Mouse (Mus musculus) stomach, postnatal 0 days (tissue): ENCODE data around the gene Sac3d1.

Experiments
- CTCF ChIP-seq: IDR thresholded peaks from 2 replicates; pipeline ENCODE4 v1.5.1; 2016; ENCODE audit warnings: antibody characterized with exemption, low read depth, mild to moderate bottlenecking, moderate library complexity
- EP300 ChIP-seq: optimal IDR thresholded peaks from 2 replicates; pipeline ENCODE3; 2016; ENCODE audit warnings: antibody characterized with exemption

- no peak for TF ChIP-seq CTCF
- TF ChIP-seq EP300: no peak
Measured at GRCm38 (mm10) chr19:6155174-6155573, 36.7 kb upstream of the Sac3d1 start.
